Mouse (Mus musculus) left cerebral cortex, adult 2 months (tissue): ENCODE data around the gene Rbks. TPM values are rescaled to one million over a fixed set of nuclear protein-coding genes. Genes with fewer than 3 reads are reported as not detected.

Experiments
- DNase-seq, 2 experiments: peaks; one replicate each; pipeline ENCODE4 v3.0.0; 2021 to 2022; ENCODE audit warnings: low spot score in 2 of 2, mixed read lengths in 1 of 2; ENCODE audit errors: extremely low spot score in 1 of 2
- H3K27ac ChIP-seq: fragments of 200-600 bp; 2 replicates; pipeline ENCODE4 v1.8.1; 2022
- H3K4me3 ChIP-seq: fragments of 200-600 bp; 2 replicates; pipeline ENCODE4 v1.8.1; 2022
- CTCF ChIP-seq: fragments of 200-600 bp; IDR thresholded peaks from 2 replicates; pipeline ENCODE4 v1.8.1; 2022; ENCODE audit warnings: antibody characterized with exemption, mild to moderate bottlenecking, moderate library complexity
- intact Hi-C: fragments of 180-260 bp; cut with DNase I; formaldehyde crosslinking; loops from one replicate; pipeline ENCODE4 v1.15.1; 2025
- total RNA-seq, 2 experiments: library from RNA; stranded (reverse); gene quantifications; 2 replicates each; pipeline ENCODE4 v1.2.3; 2021

The Rbks gene
- total RNA-seq, 2 experiments from 2014 or later: 3.8 to 4.0 TPM

- no peak for TF ChIP-seq CTCF
- intact Hi-C loops: no loop called here
- DNase-seq: no peak
- H3K4me3 ChIP-seq: no peak overlapping the region
- H3K27ac ChIP-seq: no peak overlapping the region
Measured at GRCm38 (mm10) chr5:31669984-31670383, 27.4 kb downstream of the Rbks start.

DNA sequence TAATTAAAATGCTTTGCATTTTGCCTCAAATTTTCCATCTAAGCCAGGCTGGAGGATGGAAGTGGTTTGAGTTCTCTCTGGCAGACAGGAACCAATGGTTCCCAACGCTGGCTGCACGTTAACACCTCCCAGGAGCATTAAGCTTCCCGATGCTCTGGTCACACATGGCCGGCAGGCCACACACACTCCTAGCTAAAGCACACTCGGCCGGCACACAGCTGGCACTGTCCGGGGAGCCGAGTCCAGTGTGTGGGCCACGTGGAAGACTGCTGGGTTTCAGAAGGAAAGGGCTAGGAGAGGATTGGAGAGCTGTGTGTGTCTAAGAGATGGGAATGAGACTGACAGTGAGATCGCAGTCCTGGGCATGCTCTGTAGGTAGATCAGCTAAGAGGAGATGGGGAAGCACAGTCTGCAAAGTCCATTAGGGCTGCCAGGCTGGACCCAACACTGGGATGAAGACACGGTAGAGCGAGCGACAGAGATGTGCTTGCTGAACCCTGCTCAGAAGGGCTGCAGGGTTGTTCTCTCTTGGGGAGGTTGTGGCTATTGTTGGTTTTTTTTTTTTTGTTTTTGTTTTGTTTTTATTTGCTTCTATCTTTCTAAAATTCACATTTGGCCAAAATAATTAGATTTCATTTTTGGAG lies 29.0 kb downstream of the Rbks start:
- DNase-seq: no peak
- no peak for TF ChIP-seq CTCF
- intact Hi-C loops: no loop called here
- no peak overlapping the region for H3K4me3 ChIP-seq
- H3K27ac ChIP-seq: no peak overlapping the region

DNA sequence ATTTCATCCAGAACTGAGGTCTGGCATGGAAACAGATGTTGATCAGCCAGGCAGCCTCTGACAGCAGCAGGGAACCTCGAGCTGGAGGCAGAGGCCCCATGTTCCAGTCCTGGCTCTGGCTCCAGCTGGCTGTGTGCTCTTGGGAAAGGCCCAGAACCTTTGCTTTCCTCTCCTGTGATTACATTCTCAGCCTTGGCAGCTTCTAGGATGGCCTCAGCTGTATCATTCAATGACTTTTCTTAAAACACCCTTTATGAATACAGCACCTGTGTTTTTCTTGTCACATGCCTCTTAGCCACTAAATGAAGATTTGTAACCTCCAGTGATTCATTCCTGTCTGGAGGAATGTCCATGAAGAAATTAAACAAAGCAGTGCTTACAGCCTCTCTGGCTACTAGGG lies 31.3 kb downstream of the Rbks start:
- Histone ChIP-seq H3K4me3 (no peak overlapping the region), H3K27ac (no peak overlapping the region)
- TF ChIP-seq CTCF: no peak
- DNase-seq: no peak
- intact Hi-C loops: no loop called here

- no peak overlapping the region for H3K4me3 ChIP-seq
- H3K27ac ChIP-seq: no peak overlapping the region
- intact Hi-C loops: no loop called here
- TF ChIP-seq CTCF: no peak
- DNase-seq: no peak
Measured at GRCm38 (mm10) chr5:31655688-31656190, 41.7 kb downstream of the Rbks start.

GRCm38 (mm10) chr5:31650518-31651288 lies 46.7 kb downstream of the Rbks start:
- no peak overlapping the region for H3K4me3 ChIP-seq
- no peak for TF ChIP-seq CTCF
- intact Hi-C loops: no loop called here
- DNase-seq: no peak
- no peak overlapping the region for H3K27ac ChIP-seq

DNA sequence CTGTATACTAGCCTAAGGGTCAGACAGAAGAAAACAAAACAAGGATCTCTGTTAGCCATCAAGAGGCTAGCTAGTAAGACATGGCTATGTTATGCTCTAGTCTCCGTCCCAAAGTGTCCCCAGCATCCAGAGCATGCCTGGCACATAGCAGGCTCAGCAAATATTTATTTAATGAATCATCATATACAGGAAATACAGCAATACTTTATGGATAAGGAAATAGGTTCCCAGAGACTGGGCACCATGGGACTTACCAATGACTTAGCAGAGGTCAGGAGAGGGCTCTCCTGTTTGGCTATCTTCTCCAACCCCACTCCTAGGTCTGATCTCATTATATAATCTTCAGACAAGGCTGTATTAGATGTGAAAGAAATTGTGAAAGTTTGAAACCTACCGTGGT lies 50.1 kb downstream of the Rbks start:
- DNase-seq: no peak
- no peak overlapping the region for H3K4me3 ChIP-seq
- TF ChIP-seq CTCF: no peak
- intact Hi-C loops: no loop called here
- no peak overlapping the region for H3K27ac ChIP-seq

DNA sequence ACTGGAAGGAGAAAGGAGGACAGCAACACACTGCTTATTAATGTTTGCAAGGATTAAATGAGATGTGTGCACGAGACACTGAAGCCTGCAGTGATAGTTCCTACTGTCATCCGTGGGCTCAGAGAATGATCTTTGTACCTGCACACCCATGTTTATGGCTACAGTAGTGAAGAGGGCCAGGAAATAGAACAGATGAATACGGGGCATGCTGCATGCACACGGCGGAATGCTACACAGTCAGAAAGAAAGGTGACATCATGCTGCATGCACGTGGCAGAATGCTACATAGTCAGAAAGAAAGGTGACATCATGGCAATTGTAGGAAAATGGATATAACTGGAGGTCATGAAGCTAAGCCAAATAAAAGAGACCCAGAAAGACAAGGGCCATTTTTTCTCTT lies 50.9 kb downstream of the Rbks start:
- H3K27ac ChIP-seq: no peak overlapping the region
- no peak overlapping the region for H3K4me3 ChIP-seq
- no peak for TF ChIP-seq CTCF
- DNase-seq: no peak
- intact Hi-C loops: no loop called here

GRCm38 (mm10) chr5:31645798-31646197 lies 51.6 kb downstream of the Rbks start:
- intact Hi-C loops: no loop called here
- Histone ChIP-seq H3K4me3 (no peak overlapping the region), H3K27ac (no peak overlapping the region)
- DNase-seq: no peak
- no peak for TF ChIP-seq CTCF

DNA sequence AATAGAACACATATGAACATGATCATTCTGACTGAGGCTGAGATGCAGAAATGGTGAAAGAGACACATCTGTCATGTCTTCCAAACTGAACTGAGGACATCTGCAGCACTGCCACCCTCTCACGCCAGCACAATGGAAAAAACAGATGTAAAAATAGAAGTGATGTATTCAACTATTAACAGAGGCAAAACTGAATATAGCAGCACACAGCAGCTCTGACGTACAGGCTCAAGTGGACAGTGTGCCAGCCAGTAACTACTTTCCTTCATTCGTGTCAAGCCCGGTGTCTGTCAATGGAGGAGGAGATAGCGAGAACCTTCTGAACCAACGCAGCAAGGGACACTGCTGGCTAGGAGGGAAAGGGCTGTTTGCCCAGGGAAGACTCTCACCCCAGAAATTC lies 52.6 kb downstream of the Rbks start:
- Histone ChIP-seq H3K27ac (no peak overlapping the region), H3K4me3 (no peak overlapping the region)
- no peak for TF ChIP-seq CTCF
- DNase-seq: no peak
- intact Hi-C loops: no loop called here

DNA sequence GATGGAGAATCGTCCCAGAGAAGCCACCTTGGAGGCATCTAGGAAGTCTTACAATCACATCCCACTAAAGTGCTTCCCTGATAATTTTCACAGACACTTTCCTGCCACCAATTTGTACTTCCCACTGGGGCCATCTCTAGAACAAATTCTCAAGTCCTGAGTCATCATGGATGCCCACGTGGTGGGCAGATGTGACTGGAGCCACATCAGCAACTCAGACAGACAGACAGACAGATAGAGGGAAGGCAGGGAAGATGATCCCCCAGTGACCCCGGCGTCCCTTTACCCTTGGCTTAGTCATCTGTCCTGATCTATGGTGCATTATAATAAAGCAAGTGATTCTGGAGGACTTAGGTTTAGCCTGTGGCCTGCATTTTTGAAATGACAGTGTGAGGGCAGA lies 53.2 kb downstream of the Rbks start:
- Histone ChIP-seq H3K4me3 (no peak overlapping the region), H3K27ac (no peak overlapping the region)
- DNase-seq: no peak
- no peak for TF ChIP-seq CTCF
- intact Hi-C loops: no loop called here

- TF ChIP-seq CTCF: no peak
- no peak for DNase-seq
- intact Hi-C loops: no loop called here
- Histone ChIP-seq H3K27ac (no peak overlapping the region), H3K4me3 (no peak overlapping the region)
Measured at GRCm38 (mm10) chr5:31642300-31642699, 55.1 kb downstream of the Rbks start.

DNA sequence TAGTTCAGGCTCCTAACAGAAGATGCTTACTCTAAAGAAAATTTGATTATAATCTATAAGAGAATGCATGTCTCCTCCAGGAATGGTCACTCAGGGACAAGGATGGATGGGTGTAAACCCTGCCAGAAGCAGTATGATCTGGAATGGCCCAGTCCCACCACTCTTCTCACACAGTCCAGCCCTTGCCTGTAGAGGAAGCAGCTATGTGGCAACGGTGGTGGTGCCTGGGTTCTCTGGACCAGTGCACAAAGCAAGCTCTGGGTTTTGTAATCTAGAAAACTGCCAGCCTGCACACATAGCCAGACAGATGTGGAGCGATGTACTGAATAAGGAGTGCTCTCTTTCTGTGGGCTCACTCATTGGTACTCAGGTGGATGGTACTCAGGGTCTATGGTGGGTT lies 56.9 kb downstream of the Rbks start:
- intact Hi-C loops: no loop called here

More for the DNA sequence above, 56.9 kb downstream of the Rbks start:
- no peak for DNase-seq
- Histone ChIP-seq H3K27ac (no peak overlapping the region), H3K4me3 (no peak overlapping the region)
- TF ChIP-seq CTCF: no peak
